Mouse (Mus musculus) CD4-positive naive resting alpha-beta T cell, adult 57 days (primary cell): ENCODE measurements around the gene 4921501E09Rik. TPM values are rescaled to one million over a fixed set of nuclear protein-coding genes. Genes with fewer than 3 reads are reported as not detected.

Source experiments
- total RNA-seq: library from RNA; stranded (reverse); gene quantifications from one replicate; pipeline ENCODE4 v1.2.4, GENCODE M21; 2023

Gene 4921501E09Rik
- not detected for total RNA-seq

GRCm38 (mm10) chr17:33067958-33068357 lies at the start of gene 4921501E09Rik:
4921501E09Rik (minus strand) TSS chr17:33068058.

GRCm38 (mm10) chr17:33089220-33089949 lies 21.5 kb upstream of the 4921501E09Rik start, which contains the start of gene Zfp563:
Zfp563 (plus strand) TSS chr17:33089310.

GRCm38 (mm10) chr17:33032900-33033891 lies 34.7 kb downstream of the 4921501E09Rik start, which contains the start of gene Zfp763:
Zfp763 (minus strand) TSS chr17:33033402.

Other genes with a start within 250 kb of the 4921501E09Rik start
- gene Zfp799, start 237.8 kb downstream of the 4921501E09Rik start, total RNA-seq: 8.6 TPM
- gene Zfp870, start 176.4 kb downstream of the 4921501E09Rik start, total RNA-seq: 1.4 TPM
- gene Cyp4f14, start 150.7 kb downstream of the 4921501E09Rik start, total RNA-seq: not detected
- 77.7 TPM for gene Cyp4f13, start 120.7 kb downstream of the 4921501E09Rik start, total RNA-seq
- gene Zfp472, start 102.2 kb downstream of the 4921501E09Rik start, total RNA-seq: 28.7 TPM
- gene Zfp952, start 74.9 kb downstream of the 4921501E09Rik start, total RNA-seq: 14.1 TPM
- gene Zfp763, start 34.7 kb downstream of the 4921501E09Rik start, total RNA-seq: 2.7 TPM
- gene Zfp563, start 21.3 kb upstream of the 4921501E09Rik start, total RNA-seq: 8.2 TPM
- not detected for gene Morc2b, start 71.6 kb upstream of the 4921501E09Rik start, total RNA-seq
- not detected for gene Olfr55, start 100.4 kb upstream of the 4921501E09Rik start, total RNA-seq
- gene Olfr239, start 123.2 kb upstream of the 4921501E09Rik start, total RNA-seq: not detected
- gene Olfr1564, start 153.6 kb upstream of the 4921501E09Rik start, total RNA-seq: not detected
- 7.1 TPM for gene Zfp955a, start 187.1 kb upstream of the 4921501E09Rik start, total RNA-seq
- 0.12 TPM for gene Olfr63, start 196.6 kb upstream of the 4921501E09Rik start, total RNA-seq
- 9.8 TPM for gene Zfp955b, start 221.5 kb upstream of the 4921501E09Rik start, total RNA-seq